Mouse (Mus musculus) testis, adult 2 months (tissue): ENCODE results near the gene Gm20498.

Experiments
- CTCF ChIP-seq: fragments of 200-500 bp; IDR thresholded peaks from 2 replicates; pipeline ENCODE4 v1.5.1; 2012; ENCODE audit warnings: low read depth, mild to moderate bottlenecking, inconsistent platforms, low read length, moderate library complexity; ENCODE audit not compliant: control insufficient read depth, insufficient read depth, insufficient replicate concordance
- POLR2A ChIP-seq: fragments of 200-500 bp; IDR thresholded peaks from 2 replicates; pipeline ENCODE4 v1.6.1; 2012; ENCODE audit warnings: low read depth, mild to moderate bottlenecking, inconsistent platforms, low read length, moderate library complexity; ENCODE audit not compliant: control insufficient read depth

- no peak for TF ChIP-seq POLR2A
- TF ChIP-seq CTCF: no peak
Measured at GRCm38 (mm10) chr12:81317811-81318210, 214.9 kb downstream of the Gm20498 start.
